Mouse (Mus musculus): Measurements from ENCODE around the gene Nebl. TPM values are rescaled to one million over a fixed set of nuclear protein-coding genes. Genes with fewer than 3 reads are reported as not detected.

Gene Nebl
- polyA plus RNA-seq, 1 experiment from 2014 or later: 42.5 TPM

DNA sequence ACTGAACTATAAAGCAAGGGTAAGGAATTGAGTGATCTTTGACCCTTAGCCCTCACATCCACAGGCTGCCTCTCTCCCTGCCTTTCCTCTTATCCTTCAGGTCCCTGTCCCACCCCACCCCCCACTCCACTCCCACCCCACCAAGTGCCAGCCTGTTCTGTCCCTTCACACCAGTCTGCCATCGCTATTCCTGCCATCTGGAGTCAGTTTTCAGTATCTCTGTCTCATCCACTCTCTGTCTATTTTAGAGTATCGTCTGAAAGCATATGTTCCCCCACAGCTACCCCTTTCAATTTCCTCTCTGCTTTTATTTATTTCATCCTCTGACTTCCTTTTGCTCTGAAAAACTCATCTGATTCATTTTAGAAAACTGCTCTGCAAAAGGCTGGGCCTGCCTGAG lies 62.3 kb downstream of the Nebl start:
- no peak for TF ChIP-seq CTCF (IDR thresholded peaks at IDR 0.05; ENCODE audit: low read depth)
- no peak for DNase-seq
- Histone ChIP-seq H3K4me1 (ENCODE audit: insufficient read depth) (no peaks in the 10 kb centered on the region), H3K9ac (no peak overlapping the region), H3K9me3 (ENCODE audit: low read depth, low read length) (no peaks in the 10 kb centered on the region), H3K36me3 (ENCODE audit: insufficient read depth) (no peaks in the 10 kb centered on the region), H3K27ac (ENCODE audit: low read depth) (no peak overlapping the region), H3K4me2 (no peak overlapping the region), H3K27me3 (ENCODE audit: insufficient read depth, low read length) (no peaks in the 10 kb centered on the region), H3K4me3 (ENCODE audit: low read depth, low read length) (no peak overlapping the region)
- ATAC-seq (ENCODE audit: insufficient read depth): no peak
- 29% methylated on average over 2 of the region's 2 CpGs for WGBS

DNA sequence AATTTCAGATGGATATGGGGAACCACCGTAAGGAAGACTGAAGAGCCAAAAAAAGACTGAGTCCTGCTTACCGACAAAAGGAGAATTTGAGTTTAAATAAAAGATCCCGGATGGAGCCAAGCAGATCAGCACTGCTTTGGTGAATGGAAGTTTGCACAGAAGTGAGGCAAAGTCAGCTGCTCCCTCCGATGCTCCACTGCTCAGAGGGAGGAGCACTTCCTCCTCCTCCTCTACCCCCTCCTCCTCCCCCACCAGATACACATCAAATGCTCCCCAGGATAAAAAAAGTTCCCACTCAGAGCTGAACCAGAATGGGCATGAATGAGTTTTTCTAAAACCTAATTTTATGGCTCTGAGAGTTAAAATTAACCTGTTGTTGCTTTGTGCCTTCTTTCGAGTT lies 73.1 kb downstream of the Nebl start:
- Histone ChIP-seq H3K9me3 (ENCODE audit: low read depth, low read length) (no peaks in the 10 kb centered on the region), H3K27me3 (ENCODE audit: insufficient read depth, low read length) (no peaks in the 10 kb centered on the region), H3K4me2 (no peak overlapping the region), H3K4me3 (ENCODE audit: low read depth, low read length) (no peak overlapping the region), H3K27ac (ENCODE audit: low read depth) (no peak overlapping the region), H3K36me3 (ENCODE audit: insufficient read depth) (no peaks in the 10 kb centered on the region), H3K9ac (no peak overlapping the region), H3K4me1 (ENCODE audit: insufficient read depth) (no peaks in the 10 kb centered on the region)
- DNase-seq (no peak), ATAC-seq (ENCODE audit: insufficient read depth) (no peak)
- TF ChIP-seq CTCF (IDR thresholded peaks at IDR 0.05; ENCODE audit: low read depth): no peak
- WGBS: 55% methylated on average over 5 of the region's 5 CpGs

DNA sequence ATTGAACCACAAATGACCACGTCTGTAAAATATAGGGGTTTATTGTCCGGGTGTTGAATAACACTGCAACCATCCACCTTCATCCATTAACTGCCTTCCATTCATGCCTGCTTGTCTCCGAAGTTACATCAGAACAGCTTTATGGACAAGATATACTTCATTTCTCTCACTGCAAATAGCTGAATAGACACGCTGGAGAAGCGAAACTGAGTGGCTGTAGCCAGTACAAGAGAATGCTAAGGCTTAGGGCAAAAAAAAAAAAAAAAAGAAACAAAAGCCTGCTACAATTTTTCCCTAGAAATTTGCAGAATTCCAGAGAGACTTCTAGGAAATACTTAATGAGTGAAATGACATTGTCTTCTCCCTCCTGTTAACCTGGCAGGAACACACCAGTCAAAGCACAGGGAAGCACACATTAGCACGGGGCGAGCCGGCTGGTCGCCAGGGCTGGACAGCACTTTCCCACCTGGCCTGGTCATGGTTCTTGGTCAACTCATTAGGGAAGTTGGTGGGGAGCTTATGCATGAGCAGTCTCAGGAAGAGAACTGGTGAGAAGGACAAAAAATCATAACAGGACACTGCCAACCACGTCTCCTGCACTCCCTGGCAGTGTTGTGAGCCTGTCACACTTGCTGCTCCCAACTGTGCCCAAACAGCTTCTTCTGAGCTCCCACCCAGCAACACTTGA lies 81.0 kb downstream of the Nebl start:
- no peak for DNase-seq
- H3K9me3 ChIP-seq (ENCODE audit: low read depth, low read length): no peaks in the 10 kb centered on the region
- no peaks in the 10 kb centered on the region for H3K27me3 ChIP-seq (ENCODE audit: insufficient read depth, low read length)
- ATAC-seq (ENCODE audit: insufficient read depth): no peak
- no peak overlapping the region for H3K4me2 ChIP-seq
- no peak overlapping the region for H3K27ac ChIP-seq (ENCODE audit: low read depth)
- H3K9ac ChIP-seq: no peak overlapping the region
- WGBS: 79% methylated on average over 10 of the region's 10 CpGs
- no peak for TF ChIP-seq CTCF (IDR thresholded peaks at IDR 0.05; ENCODE audit: low read depth)
- H3K36me3 ChIP-seq (ENCODE audit: insufficient read depth): no peaks in the 10 kb centered on the region
- no peaks in the 10 kb centered on the region; the same call in 1 of the 2 replicates for H3K4me1 ChIP-seq (ENCODE audit: insufficient read depth)
- no peak overlapping the region for H3K4me3 ChIP-seq (ENCODE audit: low read depth, low read length)

DNA sequence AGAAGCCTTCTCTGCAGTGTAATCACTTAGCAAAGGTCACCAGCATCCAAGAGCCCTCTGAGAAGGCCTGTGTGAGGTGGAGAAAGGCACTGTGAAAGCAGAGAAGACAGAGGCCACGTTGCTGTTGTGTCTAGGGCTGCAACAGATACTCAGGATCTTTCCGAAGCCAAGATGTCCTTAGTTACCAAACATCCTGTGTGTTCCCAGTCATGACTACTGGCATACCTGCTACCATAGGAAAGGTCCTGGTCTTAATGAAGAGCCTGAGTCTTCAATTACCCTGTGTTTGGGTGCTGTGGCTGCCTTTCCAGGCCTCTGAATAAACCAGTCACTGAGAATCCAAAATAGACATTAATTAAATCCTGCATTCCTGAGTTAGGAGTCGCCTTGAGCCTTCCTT lies 81.5 kb downstream of the Nebl start:
- Histone ChIP-seq H3K9ac (no peak overlapping the region), H3K4me1 (ENCODE audit: insufficient read depth) (no peaks in the 10 kb centered on the region; the same call in 1 of the 2 replicates), H3K27ac (ENCODE audit: low read depth) (no peak overlapping the region), H3K36me3 (ENCODE audit: insufficient read depth) (no peaks in the 10 kb centered on the region), H3K9me3 (ENCODE audit: low read depth, low read length) (no peaks in the 10 kb centered on the region), H3K27me3 (ENCODE audit: insufficient read depth, low read length) (no peaks in the 10 kb centered on the region), H3K4me2 (no peak overlapping the region), H3K4me3 (ENCODE audit: low read depth, low read length) (no peak overlapping the region)
- TF ChIP-seq CTCF (IDR thresholded peaks at IDR 0.05; ENCODE audit: low read depth): no peak
- no peak for DNase-seq
- WGBS: 67% methylated on average over 3 of the region's 3 CpGs
- no peak for ATAC-seq (ENCODE audit: insufficient read depth)

DNA sequence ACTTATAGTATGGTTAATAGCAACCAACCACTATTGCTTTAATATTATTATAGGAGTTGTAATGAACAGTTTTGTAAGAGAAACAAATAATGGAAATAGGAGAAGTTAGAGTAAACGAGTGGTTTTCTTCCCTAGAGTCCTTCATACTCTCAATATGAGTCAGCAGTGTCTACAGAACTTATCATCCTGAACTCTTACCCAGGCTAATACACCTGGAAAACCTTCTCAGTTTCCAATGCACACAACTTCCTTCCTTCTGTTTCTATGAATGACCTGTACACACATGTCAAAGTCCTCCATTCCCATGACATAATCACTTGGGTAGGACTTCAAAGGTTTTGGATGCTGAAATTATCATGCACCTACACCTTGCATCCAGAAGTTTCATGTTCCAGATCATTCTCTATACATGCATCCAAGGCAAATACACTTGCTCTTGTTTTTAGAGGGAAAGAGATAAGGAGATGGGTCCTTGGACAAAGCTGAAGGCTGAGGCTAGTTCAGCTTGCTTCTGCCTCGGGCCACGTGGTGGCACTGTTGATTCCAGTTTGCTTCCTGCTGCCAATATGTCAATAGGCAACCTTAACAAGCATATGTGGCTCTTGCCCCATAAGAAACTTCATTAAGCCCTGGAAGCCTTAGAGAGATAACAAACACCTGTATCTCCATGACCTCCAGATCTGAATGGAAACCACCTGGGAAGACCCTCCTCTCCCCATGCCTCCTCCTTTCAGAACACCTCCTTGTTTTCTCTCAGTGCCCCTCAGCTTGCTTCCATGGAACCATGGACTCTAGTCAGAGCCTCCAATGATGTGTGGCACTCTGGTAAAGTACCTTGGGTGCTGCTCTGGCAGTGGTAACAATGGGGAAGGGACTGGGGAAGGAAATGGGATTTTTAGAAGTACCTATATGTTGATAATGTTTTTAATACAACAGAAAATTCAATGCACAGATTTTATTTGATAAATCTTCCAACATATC lies 86.7 kb downstream of the Nebl start:
- Histone ChIP-seq H3K4me3 (ENCODE audit: low read depth, low read length) (no peak overlapping the region), H3K27ac (ENCODE audit: low read depth) (no peak overlapping the region), H3K36me3 (ENCODE audit: insufficient read depth) (no peaks in the 10 kb centered on the region), H3K4me1 (ENCODE audit: insufficient read depth) (peaks cover 3% of the 10 kb centered on the region; the same call in 1 of the 2 replicates), H3K27me3 (ENCODE audit: insufficient read depth, low read length) (no peaks in the 10 kb centered on the region), H3K9me3 (ENCODE audit: low read depth, low read length) (no peaks in the 10 kb centered on the region), H3K9ac (no peak overlapping the region), H3K4me2 (no peak overlapping the region)
- WGBS: 26% methylated on average over 3 of the region's 3 CpGs
- ATAC-seq (ENCODE audit: insufficient read depth) (no peak), DNase-seq (peak; percentile 86)
- TF ChIP-seq CTCF (IDR thresholded peaks at IDR 0.05; ENCODE audit: low read depth): peak; percentile 77

DNA sequence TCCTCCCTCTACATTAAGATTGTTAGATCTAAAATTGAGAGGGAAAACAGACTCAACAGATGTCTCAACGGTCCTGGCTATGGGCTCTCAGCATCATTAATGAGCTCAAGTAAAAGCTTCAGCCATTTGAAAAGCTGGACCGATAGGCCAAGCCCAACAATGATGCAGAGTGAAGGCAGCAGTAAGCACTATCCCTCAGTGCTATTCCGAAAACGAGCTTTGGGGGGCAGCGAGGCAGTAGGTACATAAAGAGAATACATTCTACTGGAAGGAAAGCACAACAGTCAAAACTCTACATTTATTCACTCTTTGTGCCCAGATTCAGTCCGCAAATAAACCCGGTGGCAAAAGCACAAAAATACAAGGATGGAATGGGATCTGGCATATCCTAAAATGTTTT lies 87.4 kb downstream of the Nebl start:
- H3K9ac ChIP-seq: no peak overlapping the region

DNA sequence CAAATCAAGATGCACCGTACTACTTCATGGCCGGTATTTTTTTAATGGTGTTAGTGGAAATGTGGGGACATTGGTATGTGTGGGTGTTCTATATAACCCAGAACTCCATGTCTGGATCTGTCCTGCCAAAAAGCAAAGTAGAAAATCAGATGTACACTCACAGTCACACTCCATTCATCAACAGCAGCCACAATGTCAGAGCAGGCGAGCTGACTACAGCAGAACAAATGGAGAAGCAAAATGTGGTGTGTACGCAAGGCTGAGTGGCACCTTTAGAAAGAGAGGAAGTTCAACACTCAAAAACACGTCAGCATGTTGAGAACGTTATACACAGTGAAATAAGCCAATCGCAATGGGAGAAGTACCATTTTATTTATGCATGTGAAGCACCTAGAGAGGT lies 88.5 kb downstream of the Nebl start:
- Histone ChIP-seq H3K4me3 (ENCODE audit: low read depth, low read length) (no peak overlapping the region), H3K9me3 (ENCODE audit: low read depth, low read length) (no peaks in the 10 kb centered on the region), H3K27me3 (ENCODE audit: insufficient read depth, low read length) (no peaks in the 10 kb centered on the region), H3K4me1 (ENCODE audit: insufficient read depth) (peaks cover 3% of the 10 kb centered on the region; the same call in 1 of the 2 replicates), H3K9ac (no peak overlapping the region), H3K4me2 (no peak overlapping the region), H3K27ac (ENCODE audit: low read depth) (no peak overlapping the region), H3K36me3 (ENCODE audit: insufficient read depth) (no peaks in the 10 kb centered on the region)
- no peak for TF ChIP-seq CTCF (IDR thresholded peaks at IDR 0.05; ENCODE audit: low read depth)
- WGBS: 27% methylated on average over 7 of the region's 7 CpGs
- DNase-seq (peak; percentile 87), ATAC-seq (ENCODE audit: insufficient read depth) (peak; percentile 92)

More for the DNA sequence above, 87.4 kb downstream of the Nebl start:
- Histone ChIP-seq H3K4me3 (ENCODE audit: low read depth, low read length) (no peak overlapping the region), H3K9me3 (ENCODE audit: low read depth, low read length) (no peaks in the 10 kb centered on the region), H3K27me3 (ENCODE audit: insufficient read depth, low read length) (no peaks in the 10 kb centered on the region), H3K36me3 (ENCODE audit: insufficient read depth) (no peaks in the 10 kb centered on the region), H3K27ac (ENCODE audit: low read depth) (no peak overlapping the region), H3K4me2 (no peak overlapping the region), H3K4me1 (ENCODE audit: insufficient read depth) (peaks cover 3% of the 10 kb centered on the region; the same call in 1 of the 2 replicates)
- ATAC-seq (ENCODE audit: insufficient read depth) (no peak), DNase-seq (peak; percentile 55)
- TF ChIP-seq CTCF (IDR thresholded peaks at IDR 0.05; ENCODE audit: low read depth): 0 out of 2 replicates have a peak, but pooled peaks have one; percentile 25
- 57% methylated on average over 7 of the region's 7 CpGs for WGBS

Data from lung, embryonic 14.5 days (tissue).